Mouse (Mus musculus) CD8-positive naive resting alpha-beta T cell, adult 57 days (primary cell): Measurements from ENCODE around the gene Papss1. TPM values are rescaled to one million over a fixed set of nuclear protein-coding genes. Genes with fewer than 3 reads are reported as not detected.

ENCODE experiments used
- total RNA-seq: library from RNA; stranded (reverse); gene quantifications from one replicate; pipeline ENCODE4 v1.2.4, GENCODE M21; 2023

Gene Papss1
- total RNA-seq = 18.2 TPM

GRCm38 (mm10) chr3:131564430-131565256, at the start of gene Papss1:
Gene Papss1, plus strand, starts transcription at chr3:131564768.

Other genes starting within 250 kb of the Papss1 start
- gene Sgms2, start 73.4 kb upstream of the Papss1 start, total RNA-seq = 0.80 TPM